Mouse (Mus musculus) ES-E14 (cell line): ENCODE measurements around the gene Bcas3. TPM values are rescaled to one million over a fixed set of nuclear protein-coding genes. Genes with fewer than 3 reads are reported as not detected.

Source experiments
- DNase-seq: peaks from one replicate; pipeline ENCODE4 v3.0.0-alpha.2; 2013; ENCODE audit warnings: low read depth, low spot score
- H3K27ac ChIP-seq: 2 replicates; pipeline ENCODE4 v1.5.1; 2012; ENCODE audit warnings: low read depth, mild to moderate bottlenecking, low read length, moderate library complexity, mixed read lengths; ENCODE audit not compliant: poor library complexity, insufficient read depth, severe bottlenecking
- H3K36me3 ChIP-seq: 2 replicates; pipeline ENCODE4 v1.6.1; 2012; ENCODE audit warnings: mild to moderate bottlenecking, low read length, moderate library complexity, mixed read lengths; ENCODE audit not compliant: control insufficient read depth, poor library complexity, insufficient read depth, severe bottlenecking
- H3K4me1 ChIP-seq, 2 experiments: fragments of 150-350 bp in 1 of 2; sonication (generic) in 1 of 2; 2 replicates each; pipeline ENCODE4 v1.6.1; 2012; ENCODE audit warnings: low read length in 2 of 2, mild to moderate bottlenecking in 1 of 2, mixed read lengths in 1 of 2; ENCODE audit not compliant: control insufficient read depth in 2 of 2, insufficient read depth in 2 of 2, poor library complexity in 1 of 2
- H3K4me3 ChIP-seq, 2 experiments: fragments of 150-350 bp in 1 of 2; sonication (generic) in 1 of 2; 2 replicates each; pipeline ENCODE4 v1.5.1; 2012; ENCODE audit warnings: low read length in 2 of 2, low read depth in 1 of 2, mild to moderate bottlenecking in 1 of 2, mixed read lengths in 1 of 2; ENCODE audit not compliant: insufficient read depth in 1 of 2, poor library complexity in 1 of 2, severe bottlenecking in 1 of 2
- H3K9ac ChIP-seq: 2 replicates; pipeline ENCODE4 v1.6.1; 2012; ENCODE audit warnings: low read depth, mild to moderate bottlenecking, low read length, mixed read lengths; ENCODE audit not compliant: poor library complexity, insufficient read depth, severe bottlenecking
- H3K9me3 ChIP-seq: fragments of 150-350 bp; sonication (generic); 2 replicates; pipeline ENCODE4 v1.6.1; 2012; ENCODE audit warnings: low read depth, mild to moderate bottlenecking, low read length; ENCODE audit not compliant: control insufficient read depth, insufficient read depth
- CHD2 ChIP-seq: IDR thresholded peaks from 2 replicates; pipeline ENCODE4 v1.6.1; 2014; ENCODE audit warnings: mild to moderate bottlenecking, low read depth, low read length, inconsistent platforms
- HCFC1 ChIP-seq: IDR thresholded peaks from 2 replicates; pipeline ENCODE4 v1.6.1; 2012; ENCODE audit warnings: low read length, inconsistent platforms, borderline replicate concordance; ENCODE audit not compliant: insufficient read depth
- MAFK ChIP-seq: IDR thresholded peaks from 2 replicates; pipeline ENCODE4 v1.6.1; 2014; ENCODE audit warnings: mild to moderate bottlenecking, low read depth, low read length, inconsistent platforms; ENCODE audit not compliant: insufficient read depth
- ZC3H11A ChIP-seq: IDR thresholded peaks from 2 replicates; pipeline ENCODE4 v1.6.1; 2012; ENCODE audit warnings: low read depth, mild to moderate bottlenecking, inconsistent platforms, low read length, borderline replicate concordance
- ZNF384 ChIP-seq: IDR thresholded peaks from 2 replicates; pipeline ENCODE4 v1.6.1; 2012; ENCODE audit warnings: low read depth, low read length, inconsistent platforms
- in situ Hi-C, 2 experiments: fragments of 600-800 bp; cut with MboI; formaldehyde crosslinking; loops; one replicate each; pipeline ENCODE4 v1.15.1; 2025; ENCODE audit warnings: low sequenced_read_pairs in 2 of 2, inconsistent platforms in 1 of 2; ENCODE audit not compliant: unreplicated experiment in 2 of 2
- total RNA-seq: library from RNA; depleted of rRNA; stranded (reverse); fragments of 300-350 nt; gene quantifications from 2 replicates; pipeline ENCODE4 v1.2.3, GENCODE M21; 2012

The Bcas3 gene
- total RNA-seq, 1 experiment, result 23.6 TPM

- Histone ChIP-seq H3K4me1 (no peaks in the 10 kb centered on the region), H3K9ac (no peak overlapping the region), H3K27ac (no peak overlapping the region), H3K9me3 (no peaks in the 10 kb centered on the region), H3K36me3 (no peaks in the 10 kb centered on the region), H3K4me3 (no peak overlapping the region)
- TF ChIP-seq MAFK, result no peak
- no peak for TF ChIP-seq CHD2
- TF ChIP-seq ZNF384, result no peak
- TF ChIP-seq HCFC1, result no peak
- no peak for TF ChIP-seq ZC3H11A
- no peak for DNase-seq
- in situ Hi-C loops, result no loop called here
These were observed 268.5 kb downstream of the Bcas3 start for GRCm38 (mm10) chr11:85621486-85621885.

GRCm38 (mm10) chr11:85621994-85622393 is 269.0 kb downstream of the Bcas3 start:
- Histone ChIP-seq H3K4me3 (no peak overlapping the region), H3K27ac (no peak overlapping the region), H3K9ac (no peak overlapping the region), H3K9me3 (no peaks in the 10 kb centered on the region), H3K4me1 (no peaks in the 10 kb centered on the region), H3K36me3 (no peaks in the 10 kb centered on the region)
- DNase-seq, result no peak
- in situ Hi-C loops, result no loop called here
- TF ChIP-seq ZC3H11A, result no peak
- TF ChIP-seq ZNF384, result no peak
- TF ChIP-seq HCFC1, result no peak
- TF ChIP-seq CHD2, result no peak
- no peak for TF ChIP-seq MAFK

- Histone ChIP-seq H3K4me3 (no peak overlapping the region), H3K9ac (no peak overlapping the region), H3K36me3 (no peaks in the 10 kb centered on the region), H3K4me1 (no peaks in the 10 kb centered on the region), H3K27ac (no peak overlapping the region), H3K9me3 (no peaks in the 10 kb centered on the region)
- no peak for DNase-seq
- TF ChIP-seq MAFK (no peak), CHD2 (no peak), ZC3H11A (no peak), HCFC1 (no peak), ZNF384 (no peak)
- in situ Hi-C loops, result no loop called here
These were observed 272.2 kb downstream of the Bcas3 start for GRCm38 (mm10) chr11:85625206-85625605.

GRCm38 (mm10) chr11:85626846-85627245 is 273.9 kb downstream of the Bcas3 start:
- no peaks in the 10 kb centered on the region for H3K4me1 ChIP-seq
- no peaks in the 10 kb centered on the region for H3K9me3 ChIP-seq
- no peak overlapping the region for H3K27ac ChIP-seq
- DNase-seq, result peak; percentile 13
- no peak overlapping the region for H3K9ac ChIP-seq
- in situ Hi-C loops, result no loop called here
- TF ChIP-seq ZNF384, result no peak
- TF ChIP-seq ZC3H11A, result no peak
- no peak for TF ChIP-seq HCFC1
- TF ChIP-seq MAFK, result no peak
- TF ChIP-seq CHD2, result no peak
- H3K36me3 ChIP-seq, result no peaks in the 10 kb centered on the region
- no peak overlapping the region for H3K4me3 ChIP-seq

- no peak for TF ChIP-seq ZNF384
- TF ChIP-seq MAFK, result no peak
- no peak for TF ChIP-seq HCFC1
- no peak for TF ChIP-seq ZC3H11A
- no peak for TF ChIP-seq CHD2
- Histone ChIP-seq H3K27ac (no peak overlapping the region), H3K9ac (no peak overlapping the region), H3K36me3 (no peaks in the 10 kb centered on the region), H3K9me3 (no peaks in the 10 kb centered on the region), H3K4me1 (no peaks in the 10 kb centered on the region), H3K4me3 (no peak overlapping the region)
- in situ Hi-C loops, result no loop called here
- no peak for DNase-seq
These were observed 274.4 kb downstream of the Bcas3 start for GRCm38 (mm10) chr11:85627405-85627804.
